Mouse (Mus musculus): ENCODE data around the gene Arel1.

Gene Arel1

DNA sequence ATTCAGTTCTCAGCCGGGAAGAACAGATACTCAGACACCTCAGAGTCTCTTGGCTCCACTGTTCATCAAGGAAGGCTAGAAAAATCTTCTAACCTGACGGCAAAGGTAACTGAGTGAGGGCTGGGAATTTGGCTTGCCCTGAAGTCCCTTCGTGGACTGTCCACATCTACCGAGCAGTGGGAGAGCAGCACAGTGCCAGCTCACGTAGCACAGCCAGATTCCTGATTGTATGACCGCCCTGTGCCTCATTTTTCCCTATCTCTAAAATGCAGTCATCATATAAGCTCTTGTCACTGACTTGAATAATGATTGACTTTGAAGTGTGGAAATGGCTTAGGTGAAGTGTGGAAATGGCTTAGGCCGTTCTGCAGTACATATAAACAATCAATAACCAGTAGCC, 66.3 kb downstream of the Arel1 start:
- DNase-seq, result no peak

DNA sequence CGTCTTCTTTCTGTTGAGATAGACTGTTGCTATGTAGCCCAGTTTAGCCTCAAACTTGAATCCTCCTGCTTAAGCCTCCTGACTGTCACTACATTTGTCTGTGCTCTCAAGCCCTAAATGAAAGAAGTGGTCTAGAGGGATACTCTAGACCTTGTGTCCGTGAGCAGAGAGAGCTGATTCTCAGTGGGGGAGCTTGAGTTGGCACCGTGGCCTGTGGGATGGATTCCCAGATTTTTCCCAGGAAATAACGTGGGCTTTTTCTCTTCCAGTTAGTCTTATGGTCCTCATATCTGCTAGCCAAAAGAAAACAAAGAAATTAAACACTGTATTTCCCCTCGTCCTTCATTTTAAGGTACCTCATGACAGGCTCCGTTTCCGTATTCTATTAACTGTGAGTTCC, 70.4 kb downstream of the Arel1 start:
- no peak for DNase-seq

DNA sequence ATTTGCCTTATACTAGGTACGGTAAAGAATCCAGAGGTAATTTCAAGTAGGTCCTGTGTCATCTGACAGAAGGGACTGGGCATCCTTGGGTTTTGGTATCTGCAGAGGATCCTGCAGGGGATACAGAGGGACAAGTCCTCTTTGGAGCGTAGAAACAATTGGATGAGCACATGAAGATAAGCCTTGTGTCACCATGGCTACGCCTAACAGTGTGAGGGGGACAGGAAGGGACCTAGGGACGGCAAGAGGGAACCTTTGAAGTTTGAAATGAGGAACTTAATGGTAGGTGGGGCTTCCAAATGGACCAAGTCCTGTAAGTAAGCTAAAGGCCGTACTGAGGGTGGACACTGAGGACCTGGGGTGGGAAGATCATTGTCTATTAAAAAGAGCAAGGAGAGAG, 73.4 kb downstream of the Arel1 start:
- DNase-seq, result no peak

DNA sequence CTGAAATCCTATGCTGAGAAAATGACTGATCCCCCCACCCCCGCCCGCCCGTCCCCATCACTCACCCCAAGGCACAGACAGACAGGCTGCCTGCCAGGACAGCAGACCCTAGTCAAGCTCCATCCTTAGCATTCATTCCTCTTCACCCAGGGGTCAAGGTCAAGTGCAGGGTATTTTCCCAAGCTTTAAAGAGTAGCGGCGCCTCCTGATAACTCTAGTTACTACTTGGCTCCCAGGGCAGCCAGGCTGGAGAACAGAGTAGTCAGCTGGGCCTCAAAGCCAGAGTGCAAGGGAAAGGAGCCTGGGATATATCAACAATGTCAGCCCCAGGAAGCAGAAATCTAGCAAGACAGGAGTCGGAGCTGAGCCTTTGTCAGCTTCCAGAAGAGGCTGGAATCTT, 74.5 kb downstream of the Arel1 start:
- DNase-seq, result no peak

DNA sequence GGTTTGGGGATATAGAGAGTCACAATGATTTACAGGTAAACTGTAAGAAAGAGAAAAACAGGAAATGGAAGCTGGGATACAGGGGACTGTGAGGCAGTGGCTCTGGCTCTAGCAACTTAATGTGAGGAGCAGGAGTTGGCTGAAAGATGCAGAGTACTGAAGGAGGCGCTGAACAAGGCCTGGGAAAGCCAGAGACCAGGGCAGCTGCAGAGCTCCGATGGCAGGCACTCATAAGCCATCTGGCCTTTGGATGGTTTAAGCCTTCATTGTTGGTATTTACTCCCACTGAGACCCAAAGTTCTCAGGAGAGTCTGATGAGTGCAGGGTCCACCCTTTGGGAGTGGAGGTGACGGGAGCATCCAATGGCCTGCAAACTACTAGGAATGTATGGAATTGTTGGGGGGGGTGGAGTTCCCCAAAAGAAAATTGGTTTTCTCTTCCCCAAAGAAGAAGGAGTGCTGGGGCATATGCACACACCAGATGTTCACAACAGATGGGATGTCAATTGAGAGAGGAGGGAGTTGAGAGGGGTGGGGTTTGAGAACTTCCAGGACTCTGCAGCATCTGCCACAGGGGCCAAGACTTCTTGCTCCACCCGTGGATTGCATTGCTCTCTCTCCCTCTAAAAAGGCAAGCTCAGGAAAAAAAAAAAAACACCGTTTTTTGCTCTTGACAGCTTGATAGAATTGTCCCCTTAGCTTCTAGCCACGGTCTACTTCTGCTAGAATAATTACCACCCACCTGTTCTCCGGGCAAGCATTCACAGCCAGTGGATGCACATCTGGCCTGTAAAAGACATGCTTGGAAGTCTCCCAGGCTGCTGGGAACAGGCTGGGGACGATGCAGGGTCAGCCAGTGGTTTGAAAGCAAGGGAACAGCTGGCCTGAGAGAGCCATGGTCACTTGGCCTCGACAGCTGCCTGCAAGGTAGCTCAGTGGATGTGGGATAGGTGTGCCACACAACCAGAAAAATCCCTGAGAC, 76.8 kb downstream of the Arel1 start:
- DNase-seq, result no peak

DNA sequence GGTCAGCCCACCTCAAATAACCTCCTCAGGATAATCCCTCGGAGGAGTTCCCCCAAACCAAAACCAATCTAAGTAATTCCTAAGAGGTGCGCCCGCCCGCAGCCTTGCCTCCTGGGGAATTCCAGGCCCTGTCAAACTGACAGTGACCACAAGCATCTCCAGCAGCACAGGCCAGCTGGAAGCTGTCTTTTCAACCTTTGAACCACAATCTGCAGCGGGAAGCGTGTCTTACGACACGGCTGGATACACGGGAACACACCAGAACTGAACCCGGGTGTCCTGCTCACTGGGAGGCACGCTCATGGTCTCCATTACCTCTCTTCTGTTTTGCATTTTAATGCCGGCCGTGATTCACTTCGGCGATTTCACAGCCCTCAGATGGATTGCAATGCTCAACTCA, 80.4 kb downstream of the Arel1 start:
- no peak for DNase-seq

GRCm38 (mm10) chr12:84885107-84885876, 85.4 kb downstream of the Arel1 start:
- DNase-seq, result no peak

GRCm38 (mm10) chr12:84884423-84885076, 86.2 kb downstream of the Arel1 start:
- no peak for DNase-seq

GRCm38 (mm10) chr12:84882796-84883195, 87.9 kb downstream of the Arel1 start:
- DNase-seq, result no peak

DNA sequence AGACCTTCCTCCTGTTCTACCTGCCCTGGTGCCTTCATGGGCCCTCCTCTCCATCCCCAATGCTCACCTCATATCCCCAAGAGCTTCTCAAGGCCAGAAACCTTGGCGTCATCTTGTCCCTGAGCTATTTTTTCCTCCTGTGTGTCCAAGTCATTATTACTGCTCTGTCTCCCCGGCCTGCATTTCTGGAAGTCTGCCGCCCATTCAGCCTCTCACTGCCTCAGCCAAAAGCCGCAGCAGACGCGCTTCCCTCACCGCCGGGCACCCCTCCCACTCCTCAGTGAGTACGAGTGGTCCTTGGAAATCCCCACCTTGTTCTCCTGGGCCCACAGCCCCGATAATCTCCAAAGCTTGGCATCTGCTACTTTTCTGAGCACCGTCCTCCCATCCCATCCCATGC, 90.6 kb downstream of the Arel1 start:
- no peak for DNase-seq

- peak; percentile 42 for DNase-seq
These were observed 94.1 kb downstream of the Arel1 start, which contains the start of gene Ltbp2 for GRCm38 (mm10) chr12:84876481-84877121. TSS of gene Ltbp2 (minus strand) at chr12:84876532.

DNA sequence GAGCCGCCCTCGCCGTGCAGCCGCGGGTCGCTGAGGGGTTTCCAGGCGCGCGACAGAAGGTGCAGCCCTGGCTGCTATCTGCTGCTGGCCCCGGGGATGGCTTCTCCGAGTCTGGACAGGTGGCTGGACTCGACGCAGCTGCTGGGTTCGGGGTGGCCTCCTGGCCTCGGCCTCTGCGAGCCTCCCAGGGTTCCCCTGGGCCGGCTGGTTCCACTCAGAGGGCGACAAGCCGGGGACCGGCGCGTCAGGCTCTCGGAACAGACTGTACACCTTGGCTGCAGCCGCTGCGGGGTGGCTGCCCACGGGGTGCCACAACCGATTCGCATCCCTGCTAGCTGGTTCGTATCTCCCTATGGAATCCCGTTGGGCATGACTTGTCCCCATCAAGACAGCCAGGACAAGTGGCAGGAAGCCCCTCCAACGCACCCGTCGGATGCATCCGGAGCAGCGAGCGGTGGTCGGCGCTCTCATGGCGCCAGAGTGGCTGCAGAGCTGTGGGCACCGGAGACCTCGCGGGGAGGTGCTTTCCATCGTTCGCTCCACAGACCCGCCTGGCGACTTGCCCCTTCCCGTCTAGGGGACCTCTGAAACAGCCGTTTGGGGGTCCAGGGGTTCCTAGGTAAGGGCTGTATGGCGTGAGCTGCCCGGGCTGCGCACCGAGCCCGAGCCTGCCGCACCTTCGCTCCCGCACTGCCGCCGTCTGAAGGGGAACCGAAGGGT, 94.8 kb downstream of the Arel1 start:
- DNase-seq, result no peak

- no peak for DNase-seq
These were observed 97.3 kb downstream of the Arel1 start for GRCm38 (mm10) chr12:84873434-84873833.

- DNase-seq, result no peak
These were observed 98.4 kb downstream of the Arel1 start for GRCm38 (mm10) chr12:84872310-84872709.

All from right cerebral cortex, adult 18-20 months (tissue).